Mouse (Mus musculus): Measurements from ENCODE around the gene Acap3. TPM values are rescaled to one million over a fixed set of nuclear protein-coding genes. Genes with fewer than 3 reads are reported as not detected.

The Acap3 gene
- polyA plus RNA-seq, 1 experiment from 2014 or later: 2.8 TPM

DNA sequence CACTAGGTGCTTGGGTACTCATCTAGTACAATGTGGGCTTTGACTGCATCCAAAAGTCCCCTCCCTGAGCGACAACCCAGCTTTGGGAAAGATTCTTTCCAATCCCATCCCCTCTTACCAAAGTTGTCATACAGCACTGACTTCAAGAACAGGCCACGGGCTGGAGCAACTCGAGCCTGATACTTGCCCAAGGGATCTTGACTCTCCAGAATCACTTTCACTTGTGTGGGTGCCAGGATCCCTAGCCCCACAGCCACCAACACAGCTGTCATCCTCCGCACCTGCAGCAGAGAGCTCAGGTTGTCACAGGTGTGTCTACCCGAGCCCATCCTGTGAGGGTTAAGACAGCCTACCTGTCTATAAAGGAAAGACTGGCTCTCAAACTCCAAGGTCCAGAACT is 2.3 kb upstream of the Acap3 start:
- DNase-seq: no peak
- TF ChIP-seq CTCF (IDR thresholded peaks at IDR 0.05; ENCODE audit: low read depth): no peak
- no peak for TF ChIP-seq EP300 (IDR thresholded peaks at IDR 0.05; ENCODE audit: low read depth)
- no peak overlapping the region for H3K4me3 ChIP-seq (ENCODE audit: low read depth, low read length)
- H3K27ac ChIP-seq (ENCODE audit: low read depth): no peak overlapping the region
- H3K27me3 ChIP-seq (ENCODE audit: insufficient read depth, low read length): no peaks in the 10 kb centered on the region
- H3K9me3 ChIP-seq (ENCODE audit: low read length): no peaks in the 10 kb centered on the region
- H3K36me3 ChIP-seq (replicated peaks; ENCODE audit: insufficient read depth, low read length): peaks cover 40% of the 10 kb centered on the region
- 84% methylated on average over 5 of the region's 5 CpGs for WGBS (ENCODE audit: insufficient replicate concordance)
- H3K4me2 ChIP-seq (ENCODE audit: low read depth, low read length): no peak overlapping the region
- H3K9ac ChIP-seq (replicated peaks): no peak overlapping the region
- ATAC-seq: no peak
- H3K4me1 ChIP-seq (ENCODE audit: insufficient read depth): peaks cover 29% of the 10 kb centered on the region

- H3K9me3 ChIP-seq (ENCODE audit: low read length): no peaks in the 10 kb centered on the region
- peaks cover 44% of the 10 kb centered on the region for H3K4me1 ChIP-seq (ENCODE audit: insufficient read depth)
- TF ChIP-seq CTCF (IDR thresholded peaks at IDR 0.05; ENCODE audit: low read depth) (no peak), EP300 (IDR thresholded peaks at IDR 0.05; ENCODE audit: low read depth) (no peak)
- H3K27me3 ChIP-seq (ENCODE audit: insufficient read depth, low read length): no peaks in the 10 kb centered on the region
- no peak for ATAC-seq
- peaks cover 29% of the 10 kb centered on the region for H3K36me3 ChIP-seq (replicated peaks; ENCODE audit: insufficient read depth, low read length)
- H3K27ac ChIP-seq (ENCODE audit: low read depth): no peak overlapping the region
- WGBS (ENCODE audit: insufficient replicate concordance): under 1% methylated on average over 34 of the region's 34 CpGs
- peak overlapping the region; percentile 99 for H3K4me2 ChIP-seq (ENCODE audit: low read depth, low read length)
- peak; percentile 50 for DNase-seq
- peak overlapping the region; percentile 69 for H3K9ac ChIP-seq (replicated peaks)
- H3K4me3 ChIP-seq (ENCODE audit: low read depth, low read length): peak overlapping the region; percentile 95
Observed at GRCm38 (mm10) chr4:155891011-155891471, 581 bp upstream of the Acap3 start.

- peak overlapping the region; percentile 95 for H3K4me3 ChIP-seq (ENCODE audit: low read depth, low read length)
- peaks cover 34% of the 10 kb centered on the region for H3K36me3 ChIP-seq (replicated peaks; ENCODE audit: insufficient read depth, low read length)
- H3K27me3 ChIP-seq (ENCODE audit: insufficient read depth, low read length): no peaks in the 10 kb centered on the region
- peak overlapping the region; percentile 99 for H3K4me2 ChIP-seq (ENCODE audit: low read depth, low read length)
- peak overlapping the region; percentile 98 for H3K9ac ChIP-seq (replicated peaks)
- DNase-seq (peak; percentile 91), ATAC-seq (peak; percentile 92)
- 0% methylated on average over 40 of the region's 56 CpGs for WGBS (ENCODE audit: insufficient replicate concordance)
- peaks cover 44% of the 10 kb centered on the region for H3K4me1 ChIP-seq (ENCODE audit: insufficient read depth)
- H3K9me3 ChIP-seq (ENCODE audit: low read length): no peaks in the 10 kb centered on the region
- peak overlapping the region; percentile 100 for H3K27ac ChIP-seq (ENCODE audit: low read depth)
- TF ChIP-seq CTCF (IDR thresholded peaks at IDR 0.05; ENCODE audit: low read depth): peak; percentile 44
- TF ChIP-seq EP300 (IDR thresholded peaks at IDR 0.05; ENCODE audit: low read depth): no peak
Observed at GRCm38 (mm10) chr4:155892017-155892416, 395 bp downstream of the Acap3 start.

- Histone ChIP-seq H3K4me3 (ENCODE audit: low read depth, low read length) (peak overlapping the region; percentile 95), H3K27me3 (ENCODE audit: insufficient read depth, low read length) (no peaks in the 10 kb centered on the region), H3K4me1 (ENCODE audit: insufficient read depth) (peaks cover 44% of the 10 kb centered on the region), H3K36me3 (replicated peaks; ENCODE audit: insufficient read depth, low read length) (peaks cover 29% of the 10 kb centered on the region), H3K9ac (replicated peaks) (peak overlapping the region; percentile 98), H3K27ac (ENCODE audit: low read depth) (peak overlapping the region; percentile 100), H3K4me2 (ENCODE audit: low read depth, low read length) (peak overlapping the region; percentile 99), H3K9me3 (ENCODE audit: low read length) (no peaks in the 10 kb centered on the region)
- 5% methylated on average over 36 of the region's 37 CpGs for WGBS (ENCODE audit: insufficient replicate concordance)
- DNase-seq (peak; percentile 54), ATAC-seq (peak; percentile 22)
- TF ChIP-seq EP300 (IDR thresholded peaks at IDR 0.05; ENCODE audit: low read depth) (no peak), CTCF (IDR thresholded peaks at IDR 0.05; ENCODE audit: low read depth) (no peak)
Observed at GRCm38 (mm10) chr4:155892438-155893211, 1.0 kb downstream of the Acap3 start.

DNA sequence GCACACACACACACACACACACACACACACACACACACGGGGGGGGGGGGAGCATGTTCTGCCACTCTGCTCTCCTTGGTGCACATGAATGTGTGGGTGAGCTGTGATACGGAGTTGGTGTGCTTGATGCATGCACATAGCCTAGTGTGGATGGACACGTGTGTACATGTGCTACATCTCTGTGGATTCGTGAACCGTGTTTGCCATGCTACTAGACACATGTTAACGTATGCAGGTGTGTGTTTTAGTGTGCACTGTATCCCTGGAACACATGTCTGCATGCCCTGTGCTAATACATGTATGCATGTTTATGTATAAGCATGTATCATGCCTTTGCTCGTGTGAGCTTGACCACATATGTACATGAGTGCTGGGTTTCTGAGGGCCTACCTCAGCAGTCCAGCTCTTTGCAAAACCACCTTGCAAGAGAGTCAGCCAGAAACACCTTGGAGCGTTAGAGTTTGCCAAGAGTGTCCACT is 1.6 kb downstream of the Acap3 start:
- Histone ChIP-seq H3K4me1 (ENCODE audit: insufficient read depth) (peaks cover 44% of the 10 kb centered on the region), H3K9me3 (ENCODE audit: low read length) (no peaks in the 10 kb centered on the region), H3K9ac (replicated peaks) (no peak overlapping the region; the same call in 1 of the 2 replicates), H3K36me3 (replicated peaks; ENCODE audit: insufficient read depth, low read length) (peaks cover 23% of the 10 kb centered on the region), H3K4me3 (ENCODE audit: low read depth, low read length) (peak overlapping the region; percentile 95), H3K27ac (ENCODE audit: low read depth) (no peak overlapping the region), H3K27me3 (ENCODE audit: insufficient read depth, low read length) (no peaks in the 10 kb centered on the region), H3K4me2 (ENCODE audit: low read depth, low read length) (peak overlapping the region; percentile 99)
- 69% methylated on average over 8 of the region's 8 CpGs for WGBS (ENCODE audit: insufficient replicate concordance)
- ATAC-seq (no peak), DNase-seq (no peak)
- TF ChIP-seq CTCF (IDR thresholded peaks at IDR 0.05; ENCODE audit: low read depth) (no peak), EP300 (IDR thresholded peaks at IDR 0.05; ENCODE audit: low read depth) (no peak)

GRCm38 (mm10) chr4:155894311-155894881 is 2.8 kb downstream of the Acap3 start:
- H3K27me3 ChIP-seq (ENCODE audit: insufficient read depth, low read length): no peaks in the 10 kb centered on the region
- peak overlapping the region; percentile 31; the same call in 1 of the 2 replicates for H3K9ac ChIP-seq (replicated peaks)
- no peaks in the 10 kb centered on the region for H3K9me3 ChIP-seq (ENCODE audit: low read length)
- H3K4me3 ChIP-seq (ENCODE audit: low read depth, low read length): peak overlapping the region; percentile 30
- ATAC-seq (no peak), DNase-seq (peak; percentile 66)
- H3K27ac ChIP-seq (ENCODE audit: low read depth): peak overlapping the region; percentile 23
- H3K4me1 ChIP-seq (ENCODE audit: insufficient read depth): peaks cover 44% of the 10 kb centered on the region
- peaks cover 21% of the 10 kb centered on the region for H3K36me3 ChIP-seq (replicated peaks; ENCODE audit: insufficient read depth, low read length)
- peak overlapping the region; percentile 99 for H3K4me2 ChIP-seq (ENCODE audit: low read depth, low read length)
- TF ChIP-seq CTCF (IDR thresholded peaks at IDR 0.05; ENCODE audit: low read depth) (no peak), EP300 (IDR thresholded peaks at IDR 0.05; ENCODE audit: low read depth) (no peak)
- 24% methylated on average over 8 of the region's 8 CpGs for WGBS (ENCODE audit: insufficient replicate concordance)

Measured in liver, postnatal 0 days (tissue).